Mouse (Mus musculus): ENCODE results near the gene Ankrd31. TPM values are rescaled to one million over a fixed set of nuclear protein-coding genes. Genes with fewer than 3 reads are reported as not detected.

The Ankrd31 gene
- total and polyA plus RNA-seq, 3 experiments, result not detected

GRCm38 (mm10) chr13:96928432-96929039, 180.5 kb downstream of the Ankrd31 start:
- DNase-seq (ENCODE audit: low read depth, low spot score), result no peak
- H3K9ac ChIP-seq (ENCODE audit: control insufficient read depth, low read depth, low read length, poor library complexity, severe bottlenecking), result no peak overlapping the region

GRCm38 (mm10) chr13:96932745-96933144, 184.7 kb downstream of the Ankrd31 start:
- no peak for TF ChIP-seq HCFC1 (IDR thresholded peaks at IDR 0.05; ENCODE audit: low read depth, low read length)
- TF ChIP-seq TAL1 (IDR thresholded peaks at IDR 0.05; ENCODE audit: low read length), result no peak
- TF ChIP-seq POLR2AphosphoS2 (IDR thresholded peaks at IDR 0.05; ENCODE audit: low read length), result no peak
- TF ChIP-seq KAT2A (conservative IDR thresholded peaks at IDR 0.05; ENCODE audit: low read depth, low read length), result no peak
- no peak for TF ChIP-seq E2F4 (IDR thresholded peaks at IDR 0.05; ENCODE audit: borderline replicate concordance, low read depth, low read length)
- TF ChIP-seq MAZ (IDR thresholded peaks at IDR 0.05; ENCODE audit: low read depth, low read length), result no peak
- no peak for TF ChIP-seq USF2 (IDR thresholded peaks at IDR 0.05; ENCODE audit: borderline replicate concordance in 1 of 2, insufficient read depth in 1 of 2, low read depth in 1 of 2, low read length in 2 of 2)
- no peak for TF ChIP-seq EP300 (IDR thresholded peaks at IDR 0.05; ENCODE audit: low read depth in 1 of 2, low read length in 2 of 2)
- TF ChIP-seq BHLHE40 (IDR thresholded peaks at IDR 0.05; ENCODE audit: borderline replicate concordance, low read depth, low read length), result no peak
- Histone ChIP-seq H3K79me2 (ENCODE audit: control insufficient read depth, insufficient read depth, low read length, poor library complexity) (no peaks in the 10 kb centered on the region), H3K9me3 (replicated peaks; ENCODE audit: insufficient read depth, low read length) (no peaks in the 10 kb centered on the region), H3K27ac (ENCODE audit: control insufficient read depth, low read depth, low read length) (no peak overlapping the region), H3K36me3 (ENCODE audit: control insufficient read depth in 1 of 2, insufficient read depth in 2 of 2, low read length in 2 of 2) (no peaks in the 10 kb centered on the region), H3K9ac (ENCODE audit: control insufficient read depth, low read depth, low read length, poor library complexity, severe bottlenecking) (no peak overlapping the region), H3K4me3 (ENCODE audit: control insufficient read depth in 1 of 2, insufficient read depth in 1 of 2, low read depth in 2 of 2, low read length in 2 of 2) (no peak overlapping the region), H3K4me1 (ENCODE audit: control insufficient read depth in 1 of 2, insufficient read depth in 2 of 2, low read length in 2 of 2) (no peaks in the 10 kb centered on the region), H3K27me3 (ENCODE audit: control insufficient read depth in 1 of 2, insufficient read depth in 2 of 2, low read length in 2 of 2) (no peaks in the 10 kb centered on the region)
- no peak for DNase-seq (ENCODE audit: low read depth, low spot score)

More at GRCm38 (mm10) chr13:96928432-96929039, 180.5 kb downstream of the Ankrd31 start:
- Histone ChIP-seq H3K27me3 (ENCODE audit: control insufficient read depth in 1 of 2, insufficient read depth in 2 of 2, low read length in 2 of 2) (no peaks in the 10 kb centered on the region), H3K27ac (ENCODE audit: control insufficient read depth, low read depth, low read length) (no peak overlapping the region), H3K4me1 (ENCODE audit: control insufficient read depth in 1 of 2, insufficient read depth in 2 of 2, low read length in 2 of 2) (no peaks in the 10 kb centered on the region), H3K36me3 (ENCODE audit: control insufficient read depth in 1 of 2, insufficient read depth in 2 of 2, low read length in 2 of 2) (no peaks in the 10 kb centered on the region), H3K9me3 (replicated peaks; ENCODE audit: insufficient read depth, low read length) (no peaks in the 10 kb centered on the region), H3K4me3 (ENCODE audit: control insufficient read depth in 1 of 2, insufficient read depth in 1 of 2, low read depth in 2 of 2, low read length in 2 of 2) (no peak overlapping the region), H3K79me2 (ENCODE audit: control insufficient read depth, insufficient read depth, low read length, poor library complexity) (no peaks in the 10 kb centered on the region)
- TF ChIP-seq MEF2A (IDR thresholded peaks at IDR 0.05; ENCODE audit: extremely low read depth, insufficient replicate concordance, low read depth, low read length, poor library complexity, severe bottlenecking) (no peak), RCOR1 (IDR thresholded peaks at IDR 0.05; ENCODE audit: low read depth, low read length) (no peak), RAD21 (IDR thresholded peaks at IDR 0.05; ENCODE audit: low read depth, low read length) (no peak), ZNF384 (IDR thresholded peaks at IDR 0.05; ENCODE audit: low read depth, low read length) (no peak), NRF1 (IDR thresholded peaks at IDR 0.05; ENCODE audit: insufficient read depth, low read depth, low read length, poor library complexity, severe bottlenecking) (no peak)

Measured in MEL (cell line).